Mouse (Mus musculus): ENCODE measurements around the gene Zfp568. TPM values are rescaled to one million over a fixed set of nuclear protein-coding genes. Genes with fewer than 3 reads are reported as not detected.

The Zfp568 gene
- polyA plus RNA-seq, 1 experiment from 2014 or later, result 19.5 TPM

Other genes with a start within 250 kb of the Zfp568 start
- gene Zfp84, start 215.4 kb upstream of the Zfp568 start, polyA plus RNA-seq (2014; fragmentation: Nextera tagmentation; extraction: Ambion mirVana), result 15.3 and 19.4 TPM in 2 replicates
- gene Zfp30, start 200.0 kb upstream of the Zfp568 start, polyA plus RNA-seq (2014; fragmentation: Nextera tagmentation; extraction: Ambion mirVana), result 9.1 and 9.8 TPM in 2 replicates
- 22.8 and 26.0 TPM in 2 replicates for gene Zfp790, start 167.8 kb upstream of the Zfp568 start, polyA plus RNA-seq (2014; fragmentation: Nextera tagmentation; extraction: Ambion mirVana)
- 12.3 and 12.4 TPM in 2 replicates for gene Zfp940, start 130.3 kb upstream of the Zfp568 start, polyA plus RNA-seq (2014; fragmentation: Nextera tagmentation; extraction: Ambion mirVana)
- 10.7 and 12.2 TPM in 2 replicates for gene Zfp420, start 124.0 kb upstream of the Zfp568 start, polyA plus RNA-seq (2014; fragmentation: Nextera tagmentation; extraction: Ambion mirVana)
- gene Zfp27, start 77.4 kb upstream of the Zfp568 start, polyA plus RNA-seq (2014; fragmentation: Nextera tagmentation; extraction: Ambion mirVana), result 14.4 and 15.0 TPM in 2 replicates
- 6.7 and 7.6 TPM in 2 replicates for gene Zfp383, start 75.7 kb upstream of the Zfp568 start, polyA plus RNA-seq (2014; fragmentation: Nextera tagmentation; extraction: Ambion mirVana)
- 11.0 and 12.9 TPM in 2 replicates for gene Zfp74, start 29.9 kb upstream of the Zfp568 start, polyA plus RNA-seq (2014; fragmentation: Nextera tagmentation; extraction: Ambion mirVana)
- 5.3 and 5.7 TPM in 2 replicates for gene Zfp14, start 67.4 kb downstream of the Zfp568 start, polyA plus RNA-seq (2014; fragmentation: Nextera tagmentation; extraction: Ambion mirVana)
- 8.3 and 9.9 TPM in 2 replicates for gene Zfp82, start 88.9 kb downstream of the Zfp568 start, polyA plus RNA-seq (2014; fragmentation: Nextera tagmentation; extraction: Ambion mirVana)
- 0.80 and 1.7 TPM in 2 replicates for gene Gm26920, start 106.5 kb downstream of the Zfp568 start, polyA plus RNA-seq (2014; fragmentation: Nextera tagmentation; extraction: Ambion mirVana)
- 15.3 and 16.4 TPM in 2 replicates for gene Zfp566, start 106.6 kb downstream of the Zfp568 start, polyA plus RNA-seq (2014; fragmentation: Nextera tagmentation; extraction: Ambion mirVana)
- 136 and 140 TPM in 2 replicates for gene Zfp260, start 110.8 kb downstream of the Zfp568 start, polyA plus RNA-seq (2014; fragmentation: Nextera tagmentation; extraction: Ambion mirVana)
- 7.4 and 10.5 TPM in 2 replicates for gene Zfp382, start 138.0 kb downstream of the Zfp568 start, polyA plus RNA-seq (2014; fragmentation: Nextera tagmentation; extraction: Ambion mirVana)
- gene Zfp146, start 185.8 kb downstream of the Zfp568 start, polyA plus RNA-seq (2014; fragmentation: Nextera tagmentation; extraction: Ambion mirVana), result 14.3 and 15.1 TPM in 2 replicates
- gene Cox7a1, start 200.2 kb downstream of the Zfp568 start, polyA plus RNA-seq (2014; fragmentation: Nextera tagmentation; extraction: Ambion mirVana), result 4.5 and 5.7 TPM in 2 replicates
- gene Capns1, start 214.9 kb downstream of the Zfp568 start, polyA plus RNA-seq (2014; fragmentation: Nextera tagmentation; extraction: Ambion mirVana), result 45.8 and 51.8 TPM in 2 replicates
- 179 and 195 TPM in 2 replicates for gene Polr2i, start 248.0 kb downstream of the Zfp568 start, polyA plus RNA-seq (2014; fragmentation: Nextera tagmentation; extraction: Ambion mirVana)
- gene Tbcb, start 248.3 kb downstream of the Zfp568 start, polyA plus RNA-seq (2014; fragmentation: Nextera tagmentation; extraction: Ambion mirVana), result 268 and 302 TPM in 2 replicates